Mouse (Mus musculus) T-helper 1 cell (primary cell): ENCODE results near the gene Kmt2e.

Source experiments
- in situ Hi-C: fragments of 300-600 bp; cut with MboI, MseI; formaldehyde crosslinking; loops from one replicate; pipeline ENCODE4 v1.15.1; 2025; ENCODE audit warnings: high pct_unique_total_duplicates

Kmt2e gene

DNA sequence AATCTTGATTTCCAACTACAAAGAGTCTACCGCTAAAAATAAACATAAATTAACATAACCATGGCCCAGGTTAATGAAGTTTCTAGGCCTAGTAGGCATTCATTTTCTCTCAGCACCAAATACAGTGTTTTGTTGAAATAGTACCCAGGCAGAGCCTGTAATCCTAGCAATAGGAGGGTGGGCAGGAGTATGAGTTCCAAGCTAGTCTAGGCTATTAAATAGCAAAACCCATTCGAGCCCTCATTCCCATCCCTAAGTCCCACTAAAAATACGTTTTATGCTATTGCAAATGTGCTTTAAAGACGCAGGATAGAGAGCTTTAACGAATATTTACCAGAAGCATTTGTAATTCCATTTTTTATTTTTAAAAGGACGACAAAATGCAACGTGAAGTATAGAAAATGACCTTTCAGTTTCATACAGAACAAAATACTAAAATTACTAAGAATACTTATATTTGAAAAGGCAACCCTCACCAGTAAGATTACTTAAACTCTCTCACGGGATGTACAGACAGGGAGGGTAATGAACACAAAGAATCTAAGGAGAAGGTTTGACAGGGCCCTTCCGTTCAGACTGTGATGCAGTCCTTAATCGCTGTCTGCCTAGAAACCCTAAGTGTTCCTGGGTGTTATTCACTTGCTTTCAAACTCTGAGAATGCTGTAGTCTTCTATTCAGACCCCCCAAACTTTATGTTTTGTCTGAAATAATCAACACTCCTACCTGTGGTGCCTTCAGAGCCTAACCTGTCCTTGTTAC is 2.1 kb upstream of the Kmt2e start:
- in situ Hi-C loops = loop anchor here (5.0 kb wide), 1 partner anchor 965 kb away; no protein-coding TSS in a partner anchor

GRCm38 (mm10) chr5:23432708-23433645 is 1.3 kb upstream of the Kmt2e start:
- in situ Hi-C loops = loop anchor here (5.0 kb wide), 1 partner anchor 964 kb away; no protein-coding TSS in a partner anchor

GRCm38 (mm10) chr5:23434598-23435481 is 599 bp downstream of the Kmt2e start:
- in situ Hi-C loops = loop anchor here (5.0 kb wide), 1 partner anchor 962 kb away; no protein-coding TSS in a partner anchor

GRCm38 (mm10) chr5:23435482-23436125 is 1.4 kb downstream of the Kmt2e start:
- in situ Hi-C loops = no loop called here

DNA sequence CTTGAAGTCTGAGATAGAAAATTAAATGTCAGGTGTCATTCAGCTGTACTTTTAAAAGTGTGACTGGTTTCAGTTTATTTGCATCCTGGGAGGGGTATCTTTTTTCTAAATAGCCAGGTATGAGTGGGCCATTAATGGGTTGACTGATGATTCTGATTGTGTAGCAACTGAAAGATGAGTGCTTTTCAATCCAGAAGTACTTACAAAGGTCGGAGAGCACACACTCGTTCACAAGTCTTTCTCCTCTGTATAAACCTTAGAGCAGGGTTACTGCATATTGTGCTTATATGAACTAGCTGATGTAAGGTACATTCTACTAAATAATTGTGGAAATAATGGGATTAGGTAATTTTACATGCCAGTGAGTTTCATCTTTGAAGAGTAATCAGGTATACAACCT is 2.5 kb downstream of the Kmt2e start:
- in situ Hi-C loops = no loop called here

GRCm38 (mm10) chr5:23439857-23440256 is 5.6 kb downstream of the Kmt2e start:
- in situ Hi-C loops = no loop called here

GRCm38 (mm10) chr5:23440572-23440971 is 6.3 kb downstream of the Kmt2e start:
- in situ Hi-C loops = no loop called here

DNA sequence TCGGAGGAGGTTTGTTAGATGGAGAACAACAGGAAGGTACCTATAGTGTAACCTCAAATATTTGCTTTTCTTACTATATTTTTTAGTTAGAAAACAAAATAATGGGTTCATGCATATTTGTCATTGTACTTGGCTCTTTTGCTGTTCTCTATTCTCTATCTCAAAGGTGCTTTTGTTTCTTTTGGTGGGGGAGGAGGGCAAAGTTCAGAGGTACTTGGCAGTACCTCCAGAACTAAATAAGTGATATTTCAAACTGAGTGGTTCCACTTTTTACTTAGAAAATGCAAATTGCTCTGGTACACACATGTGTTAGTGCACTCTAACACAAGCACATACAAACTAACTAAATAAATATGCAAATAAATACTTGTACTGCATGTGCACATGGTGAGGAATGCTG is 7.7 kb downstream of the Kmt2e start:
- in situ Hi-C loops = no loop called here

DNA sequence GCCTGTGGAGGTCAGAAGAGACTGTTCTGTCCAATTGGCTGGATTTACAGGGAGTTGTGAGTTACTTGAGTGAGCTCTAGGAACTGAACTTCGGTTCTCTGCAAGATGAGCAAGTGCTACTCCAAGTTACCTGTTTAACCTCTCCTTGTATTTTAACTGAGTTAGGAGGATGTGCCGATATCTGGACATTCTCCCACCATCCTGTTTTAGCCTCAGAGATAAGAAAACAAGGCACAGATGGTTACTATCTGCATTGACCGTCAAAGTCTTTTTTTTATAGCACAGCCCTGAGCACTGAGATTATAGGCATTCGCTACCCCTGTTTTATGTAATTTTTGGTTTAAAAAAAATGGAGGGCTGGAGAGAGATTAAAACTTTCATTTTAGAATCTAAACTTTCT is 10.2 kb downstream of the Kmt2e start:
- in situ Hi-C loops = no loop called here

DNA sequence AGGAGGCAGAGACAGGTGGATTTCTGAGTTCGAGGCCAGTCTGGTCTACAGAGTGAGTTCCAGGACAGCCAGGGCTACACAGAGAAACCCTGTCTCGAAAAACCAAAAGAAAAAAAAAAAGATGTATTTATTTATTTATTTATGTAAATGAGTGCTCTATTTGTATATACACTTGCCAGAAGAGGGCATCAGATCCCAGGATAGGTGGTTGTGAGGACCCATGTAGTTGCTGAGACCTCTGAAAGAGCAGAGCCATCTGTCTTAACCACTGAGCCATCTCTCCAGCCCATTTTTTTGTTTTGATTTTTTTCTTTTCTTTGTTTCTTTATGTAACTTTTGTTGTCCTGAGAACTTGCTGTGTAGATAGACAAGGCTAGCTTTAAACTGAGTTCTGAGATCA is 19.3 kb downstream of the Kmt2e start:
- in situ Hi-C loops = loop anchor here (25.0 kb wide), 1 partner anchor 1666 kb away; the partner anchor contains the start of genes Dnajc2 and Psmc2

DNA sequence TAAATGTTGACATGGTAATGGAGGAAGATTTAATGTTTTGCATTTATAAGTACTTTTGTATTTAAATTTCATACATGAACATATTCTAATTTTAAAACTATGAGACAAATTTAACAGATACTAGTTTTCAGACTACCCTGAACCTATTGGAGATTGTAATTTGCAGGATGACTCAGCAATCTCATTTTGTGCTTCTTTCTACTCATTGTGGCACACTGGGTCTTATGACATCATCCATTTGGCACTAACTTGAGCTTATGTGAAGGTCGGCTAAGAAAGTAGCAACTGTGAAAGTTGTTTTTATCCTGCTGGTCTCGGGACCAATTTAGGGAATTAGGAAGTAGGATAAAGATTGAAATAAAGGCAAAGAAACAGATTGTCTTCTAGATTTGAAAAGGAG is 27.4 kb downstream of the Kmt2e start:
- in situ Hi-C loops = loop anchor here (25.0 kb wide), 1 partner anchor 1674 kb away; the partner anchor contains the start of genes Dnajc2 and Psmc2

DNA sequence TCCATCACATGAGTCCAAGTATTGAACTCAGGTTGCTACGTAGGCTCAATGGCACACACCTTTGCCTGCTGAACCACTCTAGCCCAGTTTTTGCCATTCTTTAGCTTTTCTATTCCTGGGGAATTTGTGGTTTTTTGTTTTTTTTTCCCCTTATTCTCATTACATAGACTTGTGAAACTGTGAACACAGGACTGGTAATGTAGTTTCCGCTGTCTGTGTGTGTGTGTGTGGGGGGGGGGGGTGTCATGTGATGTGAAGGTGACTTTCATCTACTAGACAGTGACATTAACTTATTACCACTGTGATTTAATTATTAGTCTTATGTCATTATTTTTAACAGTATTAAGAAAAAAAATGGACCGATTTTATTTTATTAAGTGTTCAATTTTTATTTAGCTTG is 30.0 kb downstream of the Kmt2e start:
- in situ Hi-C loops = loop anchor here (25.0 kb wide), 1 partner anchor 1677 kb away; the partner anchor contains the start of genes Dnajc2 and Psmc2

- in situ Hi-C loops = loop anchor here (25.0 kb wide), 1 partner anchor 1677 kb away; the partner anchor contains the start of genes Dnajc2 and Psmc2
Observed at GRCm38 (mm10) chr5:23464743-23465142, 30.5 kb downstream of the Kmt2e start.

- in situ Hi-C loops = loop anchor here (25.0 kb wide), 1 partner anchor 1679 kb away; the partner anchor contains the start of genes Dnajc2 and Psmc2
Observed at GRCm38 (mm10) chr5:23466546-23466945, 32.3 kb downstream of the Kmt2e start.

- in situ Hi-C loops = loop anchor here (25.0 kb wide), 1 partner anchor 1686 kb away; the partner anchor contains the start of genes Dnajc2 and Psmc2
Observed at GRCm38 (mm10) chr5:23473098-23473873, 39.0 kb downstream of the Kmt2e start.

DNA sequence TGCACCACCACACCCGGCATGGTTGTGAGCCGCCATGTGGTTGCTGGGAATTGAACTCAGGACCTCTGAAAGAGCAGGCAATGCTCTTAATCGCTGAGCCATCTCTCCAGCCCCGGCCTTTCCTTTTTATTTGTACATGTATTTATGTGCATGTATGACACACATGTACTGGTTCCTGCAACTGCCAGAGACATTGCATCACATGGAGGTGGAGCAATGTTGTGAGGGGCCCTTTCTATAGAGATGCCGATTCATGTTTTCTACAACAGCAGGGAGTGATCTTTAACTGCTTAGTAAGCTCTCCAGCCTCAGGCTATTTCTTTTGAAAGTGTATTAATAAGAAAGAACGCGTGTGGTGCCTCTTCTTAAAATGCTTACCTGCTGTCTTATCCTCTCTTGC is 49.6 kb downstream of the Kmt2e start:
- in situ Hi-C loops = no loop called here

- in situ Hi-C loops = no loop called here
Observed at GRCm38 (mm10) chr5:23489231-23489630, 55.0 kb downstream of the Kmt2e start.

GRCm38 (mm10) chr5:23490797-23491196 is 56.6 kb downstream of the Kmt2e start:
- in situ Hi-C loops = no loop called here

GRCm38 (mm10) chr5:23496396-23496795 is 62.2 kb downstream of the Kmt2e start:
- in situ Hi-C loops = no loop called here

GRCm38 (mm10) chr5:23496933-23497332 is 62.7 kb downstream of the Kmt2e start:
- in situ Hi-C loops = no loop called here
